Mouse (Mus musculus): ENCODE data around the gene Dok3. TPM values are rescaled to one million over a fixed set of nuclear protein-coding genes. Genes with fewer than 3 reads are reported as not detected.

The Dok3 gene
- total and polyA plus RNA-seq, 3 experiments = 1.6 to 4.3 TPM; not detected in 1

- no peaks in the 10 kb centered on the region for H3K9me3 ChIP-seq (replicated peaks; ENCODE audit: insufficient read depth, low read length)
- no peaks in the 10 kb centered on the region for H3K79me2 ChIP-seq (ENCODE audit: control insufficient read depth, insufficient read depth, low read length, poor library complexity)
- no peak overlapping the region for H3K27ac ChIP-seq (ENCODE audit: control insufficient read depth, low read depth, low read length)
- peaks cover 0 to 5% of the 10 kb centered on the region in 2 experiments; a peak in 3 of 4 replicates for H3K27me3 ChIP-seq (ENCODE audit: control insufficient read depth in 1 of 2, insufficient read depth in 2 of 2, low read length in 2 of 2)
- no peak overlapping the region for H3K4me3 ChIP-seq (ENCODE audit: control insufficient read depth in 1 of 2, insufficient read depth in 1 of 2, low read depth in 2 of 2, low read length in 2 of 2)
- H3K4me1 ChIP-seq (ENCODE audit: control insufficient read depth in 1 of 2, insufficient read depth in 2 of 2, low read length in 2 of 2) = peaks cover under 1 to 7% of the 10 kb centered on the region in 2 experiments; a peak in 3 of 4 replicates
- no peak for DNase-seq (ENCODE audit: low read depth, low spot score)
- H3K9ac ChIP-seq (ENCODE audit: control insufficient read depth, low read depth, low read length, poor library complexity, severe bottlenecking) = no peak overlapping the region
- H3K36me3 ChIP-seq (ENCODE audit: control insufficient read depth in 1 of 2, insufficient read depth in 2 of 2, low read length in 2 of 2) = peaks cover 0 to 4% of the 10 kb centered on the region in 2 experiments; a peak in 2 of 4 replicates
- TF ChIP-seq POLR2AphosphoS5 (IDR thresholded peaks at IDR 0.05; ENCODE audit: borderline replicate concordance, low read depth, low read length) (no peak), USF1 (IDR thresholded peaks at IDR 0.05; ENCODE audit: low read depth, low read length) (no peak), TBP (IDR thresholded peaks at IDR 0.05; ENCODE audit: low read depth, low read length) (no peak), UBTF (IDR thresholded peaks at IDR 0.05; ENCODE audit: borderline replicate concordance, insufficient read depth, low read depth, low read length) (no peak), RAD21 (IDR thresholded peaks at IDR 0.05; ENCODE audit: low read depth, low read length) (no peak), MAX (IDR thresholded peaks at IDR 0.05; ENCODE audit: low read length) (no peak), MEF2A (IDR thresholded peaks at IDR 0.05; ENCODE audit: extremely low read depth, insufficient replicate concordance, low read depth, low read length, poor library complexity, severe bottlenecking) (no peak), MAFK (IDR thresholded peaks at IDR 0.05; ENCODE audit: borderline replicate concordance, low read depth, low read length) (no peak), ETS1 (IDR thresholded peaks at IDR 0.05; ENCODE audit: low read depth, low read length) (no peak), USF2 (IDR thresholded peaks at IDR 0.05; ENCODE audit: borderline replicate concordance in 1 of 2, insufficient read depth in 1 of 2, low read depth in 1 of 2, low read length in 2 of 2) (no peak), ZNF384 (IDR thresholded peaks at IDR 0.05; ENCODE audit: low read depth, low read length) (no peak), BHLHE40 (IDR thresholded peaks at IDR 0.05; ENCODE audit: borderline replicate concordance, low read depth, low read length) (no peak)
These were observed 44.5 kb downstream of the Dok3 start for GRCm38 (mm10) chr13:55484520-55485088.

DNA sequence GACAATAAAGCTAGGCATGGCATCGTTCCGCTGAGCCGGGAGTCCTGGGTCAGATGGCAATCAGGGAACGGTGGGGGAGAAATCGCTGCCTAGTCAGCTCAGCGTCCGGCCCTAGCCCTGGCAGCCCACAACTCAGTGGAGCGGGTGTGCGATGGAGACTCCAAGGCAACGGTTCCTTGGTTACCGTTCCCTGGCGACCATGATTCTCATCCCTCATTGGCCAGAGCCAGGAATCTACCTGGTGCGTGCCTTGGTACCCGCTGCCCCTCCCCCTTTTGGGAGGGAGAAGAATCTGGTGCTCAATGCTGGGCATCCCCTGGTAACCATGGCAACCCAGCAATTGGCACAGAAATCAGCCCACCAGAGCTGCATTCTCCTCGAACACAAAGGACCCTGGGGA is 45.5 kb downstream of the Dok3 start:
- Histone ChIP-seq H3K9ac (ENCODE audit: control insufficient read depth, low read depth, low read length, poor library complexity, severe bottlenecking) (no peak overlapping the region), H3K27me3 (ENCODE audit: control insufficient read depth in 1 of 2, insufficient read depth in 2 of 2, low read length in 2 of 2) (peaks cover 0 to 5% of the 10 kb centered on the region in 2 experiments; a peak in 3 of 4 replicates), H3K27ac (ENCODE audit: control insufficient read depth, low read depth, low read length) (no peak overlapping the region), H3K4me3 (ENCODE audit: control insufficient read depth in 1 of 2, insufficient read depth in 1 of 2, low read depth in 2 of 2, low read length in 2 of 2) (no peak overlapping the region), H3K4me1 (ENCODE audit: control insufficient read depth in 1 of 2, insufficient read depth in 2 of 2, low read length in 2 of 2) (peaks cover 5 to 17% of the 10 kb centered on the region in 2 experiments; a peak in 3 of 4 replicates), H3K79me2 (ENCODE audit: control insufficient read depth, insufficient read depth, low read length, poor library complexity) (no peaks in the 10 kb centered on the region), H3K9me3 (replicated peaks; ENCODE audit: insufficient read depth, low read length) (no peaks in the 10 kb centered on the region), H3K36me3 (ENCODE audit: control insufficient read depth in 1 of 2, insufficient read depth in 2 of 2, low read length in 2 of 2) (peaks cover 0 to 9% of the 10 kb centered on the region in 2 experiments; a peak in 2 of 4 replicates)
- no peak for TF ChIP-seq NRF1 (IDR thresholded peaks at IDR 0.05; ENCODE audit: insufficient read depth, low read depth, low read length, poor library complexity, severe bottlenecking)
- TF ChIP-seq ELF1 (IDR thresholded peaks at IDR 0.05; ENCODE audit: low read depth, low read length) = no peak
- no peak for TF ChIP-seq CHD1 (IDR thresholded peaks at IDR 0.05; ENCODE audit: low read depth, low read length)
- TF ChIP-seq CHD2 (IDR thresholded peaks at IDR 0.05; ENCODE audit: low read length) = no peak
- no peak for TF ChIP-seq JUND (IDR thresholded peaks at IDR 0.05; ENCODE audit: low read depth, low read length)
- no peak for DNase-seq (ENCODE audit: low read depth, low spot score)

All from MEL (cell line).